Mouse (Mus musculus) embryonic facial prominence, embryonic 15.5 days (tissue): ENCODE results near the gene Gpm6b. TPM values are rescaled to one million over a fixed set of nuclear protein-coding genes. Genes with fewer than 3 reads are reported as not detected.

Experiments used
- ATAC-seq: fragments of 200-750 bp; cut with Nextera tagmentation; 2 replicates; pipeline ENCODE4 v1.8.0; 2017; ENCODE audit warnings: low read depth, moderate TSS enrichment; ENCODE audit not compliant: insufficient number of reproducible peaks, low FRiP score, low TSS enrichment
- H3K27ac ChIP-seq: fragments of 300-500 bp; sonication (generic); replicated peaks from 2 replicates; pipeline ENCODE4 v1.5.1; 2015; ENCODE audit warnings: mild to moderate bottlenecking, inconsistent platforms
- H3K27me3 ChIP-seq: fragments of 300-500 bp; sonication (generic); 2 replicates; pipeline ENCODE4 v1.6.1; 2015; ENCODE audit warnings: inconsistent platforms
- H3K36me3 ChIP-seq: fragments of 300-500 bp; sonication (generic); 2 replicates; pipeline ENCODE4 v1.6.1; 2015; ENCODE audit warnings: mild to moderate bottlenecking, inconsistent platforms
- H3K4me1 ChIP-seq: fragments of 300-500 bp; sonication (generic); 2 replicates; pipeline ENCODE4 v1.6.1; 2015; ENCODE audit warnings: inconsistent platforms
- H3K4me2 ChIP-seq: fragments of 300-500 bp; sonication (generic); replicated peaks from 2 replicates; pipeline ENCODE4 v1.6.1; 2015; ENCODE audit warnings: mild to moderate bottlenecking, inconsistent platforms
- H3K4me3 ChIP-seq: fragments of 300-500 bp; sonication (generic); replicated peaks from 2 replicates; pipeline ENCODE4 v1.5.1; 2015; ENCODE audit warnings: mild to moderate bottlenecking, inconsistent platforms
- H3K9ac ChIP-seq: fragments of 300-500 bp; sonication (generic); 2 replicates; pipeline ENCODE4 v1.6.1; 2015; ENCODE audit warnings: inconsistent platforms
- H3K9me3 ChIP-seq: fragments of 300-500 bp; sonication (generic); replicated peaks from 2 replicates; pipeline ENCODE4 v1.6.1; 2016; ENCODE audit warnings: inconsistent platforms
- WGBS: fragments of 180-500 bp; shearing (Covaris S2); methylation state at CpG from one replicate; pipeline ENCODE4 v1.1.7; 2015; 5-methylcytosine and 5-hydroxymethylcytosine counted together
- polyA plus RNA-seq: library from polyadenylated mRNA; unstranded; fragments of >200 nt; fragmentation: Nextera tagmentation; extraction: Ambion mirVana; gene quantifications from 2 replicates; pipeline ENCODE4 v1.2.1, GENCODE M21; 2015

Gpm6b gene
- polyA plus RNA-seq, 1 experiment from 2014 or later = 27.8 TPM

- ATAC-seq = no peak
- 86% methylated on average over 6 of the region's 6 CpGs for WGBS
Measured at GRCm38 (mm10) chrX:166416196-166416595, 177.5 kb downstream of the Gpm6b start.

GRCm38 (mm10) chrX:166434812-166435211 lies 196.1 kb downstream of the Gpm6b start:
- Histone ChIP-seq H3K9me3 (no peaks in the 10 kb centered on the region), H3K4me3 (no peak overlapping the region), H3K27me3 (peaks cover 3% of the 10 kb centered on the region; the same call in 1 of the 2 replicates), H3K9ac (no peak overlapping the region), H3K4me1 (no peaks in the 10 kb centered on the region), H3K36me3 (no peaks in the 10 kb centered on the region), H3K4me2 (no peak overlapping the region), H3K27ac (no peak overlapping the region)
- WGBS = 52% methylated on average over 2 of the region's 2 CpGs
- no peak for ATAC-seq

More at GRCm38 (mm10) chrX:166416196-166416595, 177.5 kb downstream of the Gpm6b start:
- Histone ChIP-seq H3K36me3 (no peaks in the 10 kb centered on the region), H3K9ac (no peak overlapping the region), H3K9me3 (no peaks in the 10 kb centered on the region), H3K27ac (no peak overlapping the region), H3K4me3 (no peak overlapping the region), H3K4me2 (no peak overlapping the region), H3K4me1 (no peaks in the 10 kb centered on the region), H3K27me3 (no peaks in the 10 kb centered on the region)

Other genes with a start within 250 kb of the Gpm6b start
- gene Gemin8, start 68.5 kb upstream of the Gpm6b start, polyA plus RNA-seq = 9.7 and 10.8 TPM in 2 replicates
- gene Trappc2, start 201.7 kb downstream of the Gpm6b start, polyA plus RNA-seq = 29.0 and 30.3 TPM in 2 replicates
- 6.5 and 7.1 TPM in 2 replicates for gene Ofd1, start 201.8 kb downstream of the Gpm6b start, polyA plus RNA-seq
- 49.8 and 51.9 TPM in 2 replicates for gene Rab9, start 241.0 kb downstream of the Gpm6b start, polyA plus RNA-seq